In the genomic region with DNA sequence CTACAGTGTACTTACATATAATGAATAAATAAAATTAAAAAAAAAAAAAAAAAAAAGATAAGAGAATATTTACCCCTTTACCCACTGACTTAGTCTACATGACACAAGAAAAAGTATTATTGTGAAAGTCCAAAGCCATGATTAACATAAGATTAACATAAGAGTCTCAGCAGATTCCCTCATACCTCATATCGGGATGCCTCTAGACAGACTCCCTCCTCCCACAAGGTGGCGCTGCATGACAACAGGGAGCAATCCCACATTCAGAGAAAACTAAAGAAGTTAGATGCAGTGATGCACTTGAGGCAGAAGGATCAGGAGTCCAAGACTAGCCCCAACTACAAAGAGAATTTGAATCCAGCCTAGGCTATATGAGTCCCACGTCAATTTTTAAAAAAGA, we compare ENCODE assay signal across 9 mouse cellular contexts. TPM values are rescaled to one million over a fixed set of nuclear protein-coding genes. Genes with fewer than 3 reads are reported as not detected.
A peak's percentile ranks its signal among the peaks of the same experiment; 100 is the strongest.
DNase-seq lines count a peak whose midpoint lies in the region; ATAC-seq and TF ChIP-seq lines count a peak whose summit lies in the region.
"Had no signal": no experiment of that assay in that cellular context is flagged by ENCODE, and none has a peak within 500 bp of the region (broad histone marks: within the 10 kb centered on the region; RNA-seq: fewer than 3 reads in every experiment).

No protein-coding gene starts in this region.

- TF ChIP-seq CTCF in bone marrow macrophage, adult 2 months (IDR thresholded peaks at IDR 0.05; ENCODE audit: low read depth, low read length), result peak; percentile 92
- peak; percentile 90 for TF ChIP-seq CTCF in embryonic fibroblast, embryonic 13.5 days (IDR thresholded peaks at IDR 0.05; ENCODE audit: borderline replicate concordance, insufficient read depth, low read length)
- TF ChIP-seq CTCF in kidney, postnatal 0 days (IDR thresholded peaks at IDR 0.05; ENCODE audit: low read depth), result peak; percentile 94

- H3K9me3 ChIP-seq in heart, embryonic 15.5 days (replicated peaks), result no peaks in the 10 kb centered on the region
- no peaks in the 10 kb centered on the region for H3K9me3 ChIP-seq in kidney, postnatal 0 days (replicated peaks; ENCODE audit: low read length)
- H3K9me3 ChIP-seq in liver, embryonic 16.5 days (replicated peaks; ENCODE audit: control insufficient read depth, low read length), result no peaks in the 10 kb centered on the region
- H3K9me3 ChIP-seq in neural tube, embryonic 14.5 days (ENCODE audit: control insufficient read depth, low read length), result no peaks in the 10 kb centered on the region
- H3K9me3 ChIP-seq: heart, embryonic 13.5 days had no signal

- no peaks in the 10 kb centered on the region for H3K4me1 ChIP-seq in bone marrow macrophage, adult 2 months (ENCODE audit: control insufficient read depth, insufficient read depth, low read length)
- H3K4me1 ChIP-seq in embryonic fibroblast, embryonic 13.5 days (ENCODE audit: control insufficient read depth, insufficient read depth, low read length), result no peaks in the 10 kb centered on the region
- H3K4me1 ChIP-seq in heart, embryonic 15.5 days (replicated peaks), result peaks cover 16% of the 10 kb centered on the region
- H3K4me1 ChIP-seq in kidney, postnatal 0 days (replicated peaks; ENCODE audit: insufficient read depth, low read length), result peaks cover 5% of the 10 kb centered on the region; the same call in 1 of the 2 replicates
- peaks cover 2% of the 10 kb centered on the region; the same call in 1 of the 2 replicates for H3K4me1 ChIP-seq in liver, embryonic 16.5 days (ENCODE audit: control insufficient read depth, low read depth, low read length)
- H3K4me1 ChIP-seq in neural tube, embryonic 14.5 days (ENCODE audit: control insufficient read depth, insufficient read depth, low read length), result no peaks in the 10 kb centered on the region

- DNase-seq in CD8-positive naive resting alpha-beta T cell, adult 2 months (ENCODE audit: low read depth in 2 of 2, low spot score in 2 of 2), result peak; percentile 65 to 82
- DNase-seq in kidney, postnatal 0 days (ENCODE audit: low spot score), result peak; percentile 91
- peak; percentile 84 for DNase-seq in thymus, postnatal 0 days (ENCODE audit: low spot score)

- no peak overlapping the region for H3K27ac ChIP-seq in bone marrow macrophage, adult 2 months (ENCODE audit: insufficient read depth, low read depth, low read length)
- H3K27ac ChIP-seq in embryonic fibroblast, embryonic 13.5 days (ENCODE audit: insufficient read depth, low read length), result no peak overlapping the region
- no peak overlapping the region for H3K27ac ChIP-seq in heart, embryonic 15.5 days
- no peak overlapping the region for H3K27ac ChIP-seq in kidney, postnatal 0 days
- no peak overlapping the region for H3K27ac ChIP-seq in liver, embryonic 16.5 days (ENCODE audit: low read length)
- H3K27ac ChIP-seq in neural tube, embryonic 14.5 days (ENCODE audit: low read depth, low read length), result no peak overlapping the region
- H3K27ac ChIP-seq: heart, embryonic 13.5 days had no signal

- H3K4me3 ChIP-seq in bone marrow macrophage, adult 2 months (ENCODE audit: insufficient read depth, low read length), result no peak overlapping the region
- H3K4me3 ChIP-seq in embryonic fibroblast, embryonic 13.5 days (ENCODE audit: insufficient read depth, low read length), result no peak overlapping the region
- no peak overlapping the region for H3K4me3 ChIP-seq in heart, embryonic 15.5 days
- no peak overlapping the region for H3K4me3 ChIP-seq in kidney, postnatal 0 days (replicated peaks; ENCODE audit: low read depth, low read length)
- H3K4me3 ChIP-seq in liver, embryonic 16.5 days (ENCODE audit: low read depth, low read length), result no peak overlapping the region
- H3K4me3 ChIP-seq in neural tube, embryonic 14.5 days (ENCODE audit: low read depth, low read length), result no peak overlapping the region
- H3K4me3 ChIP-seq: heart, embryonic 13.5 days had no signal

- H3K9ac ChIP-seq in heart, embryonic 15.5 days, result no peak overlapping the region
- H3K9ac ChIP-seq in kidney, postnatal 0 days (ENCODE audit: low read depth, low read length), result no peak overlapping the region
- no peak overlapping the region for H3K9ac ChIP-seq in liver, embryonic 16.5 days (ENCODE audit: low read depth, low read length)
- H3K9ac ChIP-seq in neural tube, embryonic 14.5 days (replicated peaks; ENCODE audit: low read depth, low read length), result no peak overlapping the region
- H3K9ac ChIP-seq: heart, embryonic 13.5 days had no signal

- no peak for TF ChIP-seq POLR2A in bone marrow macrophage, adult 2 months (IDR thresholded peaks at IDR 0.05; ENCODE audit: borderline replicate concordance, low read depth, low read length)
- TF ChIP-seq POLR2A in embryonic fibroblast, embryonic 13.5 days (IDR thresholded peaks at IDR 0.05; ENCODE audit: low read depth, low read length), result no peak

- 13% methylated on average over 3 of the region's 3 CpGs for WGBS in heart, embryonic 15.5 days
- 16% methylated on average over 3 of the region's 3 CpGs for WGBS in kidney, postnatal 0 days
- 5% methylated on average over 3 of the region's 3 CpGs for WGBS in liver, embryonic 16.5 days (ENCODE audit: insufficient replicate concordance)
- WGBS in neural tube, embryonic 14.5 days, result 16% methylated on average over 3 of the region's 3 CpGs

- no peak overlapping the region for H3K4me2 ChIP-seq in heart, embryonic 15.5 days
- H3K4me2 ChIP-seq in kidney, postnatal 0 days (ENCODE audit: low read length), result no peak overlapping the region
- no peak overlapping the region for H3K4me2 ChIP-seq in liver, embryonic 16.5 days (ENCODE audit: low read depth, low read length)
- H3K4me2 ChIP-seq in neural tube, embryonic 14.5 days (ENCODE audit: low read depth, low read length), result no peak overlapping the region
- H3K4me2 ChIP-seq: heart, embryonic 13.5 days had no signal

- ATAC-seq in heart, embryonic 15.5 days (replicated peaks; ENCODE audit: insufficient number of reproducible peaks, insufficient read depth, low FRiP score, low read depth), result 0 out of 2 replicates have a peak, but pooled peaks have one; percentile 53
- ATAC-seq in kidney, postnatal 0 days (replicated peaks; ENCODE audit: low FRiP score, low read depth), result peak; percentile 76
- peak; percentile 72 for ATAC-seq in liver, embryonic 16.5 days (ENCODE audit: low read depth)
- ATAC-seq in neural tube, embryonic 14.5 days (ENCODE audit: low read depth), result 0 out of 2 replicates have a peak, but pooled peaks have one; percentile 56

- H3K36me3 ChIP-seq in heart, embryonic 15.5 days, result no peaks in the 10 kb centered on the region
- no peaks in the 10 kb centered on the region for H3K36me3 ChIP-seq in kidney, postnatal 0 days (ENCODE audit: insufficient read depth, low read length)
- no peaks in the 10 kb centered on the region for H3K36me3 ChIP-seq in liver, embryonic 16.5 days (ENCODE audit: control insufficient read depth, insufficient read depth)
- no peaks in the 10 kb centered on the region for H3K36me3 ChIP-seq in neural tube, embryonic 14.5 days (ENCODE audit: control insufficient read depth, insufficient read depth, low read length)
- H3K36me3 ChIP-seq: heart, embryonic 13.5 days had no signal

- no peaks in the 10 kb centered on the region for H3K27me3 ChIP-seq in heart, embryonic 15.5 days
- no peaks in the 10 kb centered on the region for H3K27me3 ChIP-seq in kidney, postnatal 0 days (ENCODE audit: insufficient read depth, low read length)
- H3K27me3 ChIP-seq in liver, embryonic 16.5 days (ENCODE audit: control insufficient read depth, insufficient read depth, low read depth, low read length), result no peaks in the 10 kb centered on the region
- H3K27me3 ChIP-seq in neural tube, embryonic 14.5 days (ENCODE audit: control insufficient read depth, insufficient read depth, low read length), result no peaks in the 10 kb centered on the region
- H3K27me3 ChIP-seq: heart, embryonic 13.5 days had no signal

RNA-seq across cellular contexts. Expression of gene Ppp1r13b, which starts 29.7 kb away (rescaled TPM):
- polyA plus RNA-seq in bone marrow macrophage, adult 2 months (2012; ENCODE audit: insufficient read depth, insufficient read length, missing spikeins), result 10.5 and 12.6 TPM in 2 replicates
- 8.8 and 9.4 TPM in 2 replicates for polyA plus RNA-seq in embryonic fibroblast, embryonic 13.5 days (2011; ENCODE audit: insufficient read length, low read depth, missing spikeins)
- 11.1 and 15.3 TPM in 2 replicates for polyA plus RNA-seq in heart, embryonic 15.5 days (2015; fragmentation: Nextera tagmentation; extraction: Ambion mirVana)
- 14.6 and 16.7 TPM in 2 replicates for polyA plus RNA-seq in kidney, postnatal 0 days (2015; fragmentation: Nextera tagmentation; extraction: Ambion mirVana)
- 1.4 and 1.9 TPM in 2 replicates for polyA plus RNA-seq in liver, embryonic 16.5 days (2015; fragmentation: Nextera tagmentation; extraction: Ambion mirVana)
- 40.0 and 40.1 TPM in 2 replicates for polyA plus RNA-seq in neural tube, embryonic 14.5 days (2014; fragmentation: Nextera tagmentation; extraction: Ambion mirVana)
- polyA plus RNA-seq in thymus, postnatal 0 days (2015; fragmentation: Nextera tagmentation; extraction: Ambion mirVana), result 17.0 and 18.3 TPM in 2 replicates
